Mouse (Mus musculus) erythroid progenitor cell, adult 5-6 weeks (primary cell): ENCODE results near the gene Gm20388. TPM values are rescaled to one million over a fixed set of nuclear protein-coding genes. Genes with fewer than 3 reads are reported as not detected.

Source experiments
- ATAC-seq: replicated peaks from 2 replicates; pipeline ENCODE4 v1.8.0; 2016; ENCODE audit warnings: moderate number of reproducible peaks, mild to moderate bottlenecking, moderate TSS enrichment, inconsistent platforms; ENCODE audit not compliant: poor library complexity, low FRiP score, severe bottlenecking
- total RNA-seq, 2 experiments: library from RNA; stranded (forward) in 1 of 2; stranded (reverse) in 1 of 2; fragments of 150-400 nt in 1 of 2; fragments of 186-747, 209-891 nt in 1 of 2; gene quantifications; 2 replicates each; pipeline versions ENCODE4 v1.2.3 to v1.2.4; 2015 to 2017; ENCODE audit warnings: low replicate concordance in 2 of 2

The Gm20388 gene
- total RNA-seq, 2 experiments from 2014 or later: 4.2 TPM; not detected in 1

GRCm38 (mm10) chr8:122114890-122115289 lies 2204.2 kb downstream of the Gm20388 start:
- ATAC-seq: no peak

GRCm38 (mm10) chr8:122116716-122117357 lies 2206.2 kb downstream of the Gm20388 start:
- ATAC-seq: no peak

- no peak for ATAC-seq
Measured at GRCm38 (mm10) chr8:122118097-122118496, 2207.5 kb downstream of the Gm20388 start.

- no peak for ATAC-seq
Measured at GRCm38 (mm10) chr8:122118536-122118935, 2207.9 kb downstream of the Gm20388 start.

- no peak for ATAC-seq
Measured at GRCm38 (mm10) chr8:122124326-122124725, 2213.7 kb downstream of the Gm20388 start.

GRCm38 (mm10) chr8:122126659-122127058 lies 2216.0 kb downstream of the Gm20388 start:
- ATAC-seq: no peak

- no peak for ATAC-seq
Measured at GRCm38 (mm10) chr8:122134121-122134529, 2223.5 kb downstream of the Gm20388 start.

- ATAC-seq: no peak
Measured at GRCm38 (mm10) chr8:122135494-122135893, 2224.9 kb downstream of the Gm20388 start.

GRCm38 (mm10) chr8:122139784-122140183 lies 2229.1 kb downstream of the Gm20388 start:
- peak; percentile 47 for ATAC-seq

- ATAC-seq: no peak
Measured at GRCm38 (mm10) chr8:122140411-122140810, 2229.8 kb downstream of the Gm20388 start.

- no peak for ATAC-seq
Measured at GRCm38 (mm10) chr8:122142428-122142827, 2231.8 kb downstream of the Gm20388 start.

- ATAC-seq: no peak
Measured at GRCm38 (mm10) chr8:122143231-122143630, 2232.6 kb downstream of the Gm20388 start.

- no peak for ATAC-seq
Measured at GRCm38 (mm10) chr8:122144729-122145311, 2234.2 kb downstream of the Gm20388 start.

- no peak for ATAC-seq
Measured at GRCm38 (mm10) chr8:122149045-122149444, 2238.4 kb downstream of the Gm20388 start.

GRCm38 (mm10) chr8:122149606-122150005 lies 2239.0 kb downstream of the Gm20388 start:
- no peak for ATAC-seq

- no peak for ATAC-seq
Measured at GRCm38 (mm10) chr8:122151541-122151940, 2240.9 kb downstream of the Gm20388 start.

- no peak for ATAC-seq
Measured at GRCm38 (mm10) chr8:122155082-122155643, 2244.5 kb downstream of the Gm20388 start.

- ATAC-seq: no peak
Measured at GRCm38 (mm10) chr8:122155964-122156363, 2245.3 kb downstream of the Gm20388 start.

GRCm38 (mm10) chr8:122157689-122158088 lies 2247.0 kb downstream of the Gm20388 start:
- no peak for ATAC-seq

- ATAC-seq: no peak
Measured at GRCm38 (mm10) chr8:122160165-122160564, 2249.5 kb downstream of the Gm20388 start.

GRCm38 (mm10) chr8:122162992-122163391 lies 2252.4 kb downstream of the Gm20388 start:
- peak; percentile 79 for ATAC-seq
